Mouse (Mus musculus) retina, adult 2 months (tissue): ENCODE measurements at regions not wholly inside any gene's neighbourhood (a gene's known extent, or its start where the extent isn't known, plus 50 kb on each side); places are given as distances from the start of the nearest gene placed in this dataset.

Experiments used
- DNase-seq: peaks from one replicate; pipeline ENCODE4 v3.0.0-alpha.2; 2012; ENCODE audit warnings: low read depth, low spot score

GRCm38 (mm10) chr3:41234994-41235393 is 152.1 kb upstream of the Pgrmc2 start:
- no peak for DNase-seq

- DNase-seq, result no peak
Observed at GRCm38 (mm10) chr3:41234191-41234590, 151.3 kb upstream of the Pgrmc2 start.

DNA sequence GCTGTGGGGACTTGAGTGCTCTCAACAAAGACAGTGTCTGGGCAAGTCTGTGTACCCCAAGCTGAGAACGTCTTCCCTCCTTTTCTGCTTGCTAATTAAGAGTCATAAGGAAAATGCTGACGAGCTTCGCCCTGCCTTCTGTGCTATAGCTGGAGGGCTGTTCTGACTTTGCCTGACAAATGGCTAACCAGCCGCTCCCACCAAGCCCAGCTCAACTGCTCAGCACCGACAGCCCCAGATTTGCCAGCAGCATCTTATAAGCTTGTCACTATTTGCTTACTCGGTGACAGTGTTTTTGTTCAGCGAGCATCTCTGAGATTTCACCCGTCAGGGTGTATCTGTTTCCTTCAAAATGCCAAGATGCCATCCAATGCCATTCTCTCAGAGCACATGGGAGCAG is 150.6 kb upstream of the Pgrmc2 start:
- no peak for DNase-seq

DNA sequence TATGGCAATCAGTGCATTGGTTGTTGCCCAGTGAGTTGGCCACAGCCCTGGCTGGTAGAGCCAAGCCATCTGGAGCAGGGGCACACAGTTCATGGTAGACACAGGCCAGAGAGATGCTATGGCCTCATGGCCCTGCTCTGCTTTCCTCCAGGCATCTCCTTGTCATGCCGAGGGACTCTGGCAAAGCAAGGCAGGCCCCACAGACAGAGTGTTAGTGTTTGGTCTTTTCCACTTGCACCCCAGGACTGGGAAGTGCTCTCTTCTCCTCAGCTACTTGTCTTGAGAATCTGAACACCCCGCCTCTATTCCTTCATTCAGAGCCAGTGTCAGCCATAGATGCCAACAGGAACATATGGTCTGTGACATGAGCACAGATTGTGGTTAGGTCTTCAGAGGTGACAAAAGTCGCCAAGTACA is 148.1 kb upstream of the Pgrmc2 start:
- no peak for DNase-seq

DNA sequence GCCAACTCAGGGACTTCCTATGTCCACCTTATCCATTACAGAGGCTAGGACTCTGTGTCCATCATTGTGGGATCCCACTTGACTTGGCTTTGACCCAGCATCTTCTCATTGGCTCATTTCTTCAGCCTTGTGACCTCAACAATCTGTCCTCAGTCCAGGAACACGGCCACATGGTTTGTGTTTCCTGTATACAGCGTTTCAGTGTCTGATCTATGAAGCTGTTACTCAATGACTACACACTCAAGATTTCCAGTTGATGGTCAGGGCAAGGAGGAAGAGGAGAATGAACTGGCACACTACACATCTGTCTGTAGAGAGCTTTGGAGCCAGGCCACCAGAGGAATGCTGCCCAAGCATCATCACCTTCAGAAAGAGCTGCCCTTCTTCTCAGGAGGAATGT is 146.6 kb upstream of the Pgrmc2 start:
- no peak for DNase-seq

DNA sequence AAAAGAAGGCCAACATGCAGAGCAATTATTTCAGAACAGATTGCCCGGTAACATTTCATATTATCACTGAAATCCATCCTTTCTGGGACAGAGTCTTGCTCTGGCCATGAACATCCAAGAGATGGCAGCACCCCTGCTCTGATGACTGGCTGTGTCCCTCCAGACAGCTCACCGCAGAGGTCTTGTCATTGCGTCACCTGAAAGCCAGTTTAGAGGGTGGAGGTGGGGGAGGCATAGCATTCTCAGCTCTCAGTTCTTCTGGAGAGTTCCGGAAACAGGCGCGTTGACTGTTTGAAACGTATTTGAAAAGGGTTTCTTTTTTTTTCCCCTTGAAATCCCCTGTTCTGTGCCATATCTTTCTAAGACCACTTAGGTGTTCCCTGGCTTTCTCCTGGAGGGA is 145.7 kb upstream of the Pgrmc2 start:
- peak; percentile 11 for DNase-seq

DNA sequence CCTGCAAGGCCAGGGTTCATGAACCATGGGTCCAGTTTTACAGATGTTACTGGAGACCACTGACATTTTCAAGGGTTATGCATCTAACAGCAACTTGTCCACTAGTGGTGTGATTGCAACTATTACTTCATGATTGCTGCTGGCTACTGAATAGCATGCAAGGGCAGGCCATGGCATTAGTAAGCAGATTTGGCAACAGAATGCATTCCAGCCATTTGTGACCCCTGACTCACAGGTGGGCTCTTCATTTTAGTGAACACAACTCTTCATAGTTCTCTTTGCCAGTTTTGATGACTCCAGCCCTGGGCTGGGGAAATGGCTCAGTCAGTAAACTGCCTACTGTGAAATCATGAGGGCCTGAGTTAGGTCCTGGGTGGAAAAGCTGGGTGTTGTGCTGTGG is 137.9 kb upstream of the Pgrmc2 start:
- DNase-seq, result no peak

DNA sequence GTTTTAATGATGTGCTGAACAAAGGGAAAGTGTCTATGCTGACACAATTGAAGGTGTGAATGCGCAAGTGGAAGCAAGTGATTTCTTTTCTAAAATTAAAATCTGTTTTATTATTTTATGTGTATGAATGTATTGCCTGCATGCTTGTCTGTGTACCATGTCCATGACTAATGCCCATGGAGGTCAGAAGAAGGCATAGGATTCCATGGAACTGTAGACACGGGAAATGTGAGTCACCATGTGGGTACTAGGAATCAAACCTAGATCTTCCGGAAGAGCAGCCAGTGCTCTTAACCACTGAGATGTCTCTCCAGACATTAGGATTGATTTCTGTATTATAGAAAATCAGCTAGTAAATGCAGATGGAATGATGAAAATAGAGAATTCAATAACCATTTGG is 134.9 kb upstream of the Pgrmc2 start:
- no peak for DNase-seq

DNA sequence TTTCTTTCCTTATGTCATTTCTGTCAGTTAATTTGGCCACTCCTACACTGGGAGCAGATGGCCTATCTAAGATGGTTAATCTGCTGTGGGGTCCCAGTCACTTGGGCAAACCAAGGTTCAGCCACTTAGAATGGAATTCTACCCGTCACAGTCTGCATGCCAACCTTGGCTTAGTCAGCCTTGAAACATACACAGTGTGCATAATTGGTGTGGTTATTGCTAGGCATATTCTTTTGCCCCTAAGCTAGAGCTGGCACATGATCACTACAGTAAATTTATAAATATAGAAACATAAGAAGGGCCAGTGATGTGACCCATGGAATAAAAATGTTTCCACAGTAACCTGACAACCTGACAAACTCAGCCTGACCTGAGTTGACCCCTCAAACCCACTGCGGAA is 130.7 kb upstream of the Pgrmc2 start:
- DNase-seq, result no peak

DNA sequence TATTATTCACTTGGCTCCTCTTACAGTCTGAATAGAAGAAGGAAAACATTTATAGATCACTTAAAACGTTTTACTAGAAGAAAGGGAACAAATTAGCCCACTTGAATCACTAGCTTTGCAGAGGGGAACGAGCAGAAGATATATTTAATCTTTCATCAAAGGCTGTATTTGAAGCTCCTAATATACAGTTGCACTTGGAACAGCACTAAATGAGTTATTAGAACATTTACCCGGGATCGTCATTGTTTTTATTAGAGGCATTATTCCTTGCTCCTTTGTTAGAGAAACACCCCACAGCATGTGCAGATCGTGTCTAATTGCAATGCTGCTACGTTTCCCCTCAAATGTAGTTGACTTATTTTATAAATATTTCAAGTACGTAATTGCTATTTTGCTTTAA is 127.5 kb upstream of the Pgrmc2 start:
- DNase-seq, result no peak

GRCm38 (mm10) chr3:41202895-41203294 is 120.0 kb upstream of the Pgrmc2 start:
- DNase-seq, result no peak

DNA sequence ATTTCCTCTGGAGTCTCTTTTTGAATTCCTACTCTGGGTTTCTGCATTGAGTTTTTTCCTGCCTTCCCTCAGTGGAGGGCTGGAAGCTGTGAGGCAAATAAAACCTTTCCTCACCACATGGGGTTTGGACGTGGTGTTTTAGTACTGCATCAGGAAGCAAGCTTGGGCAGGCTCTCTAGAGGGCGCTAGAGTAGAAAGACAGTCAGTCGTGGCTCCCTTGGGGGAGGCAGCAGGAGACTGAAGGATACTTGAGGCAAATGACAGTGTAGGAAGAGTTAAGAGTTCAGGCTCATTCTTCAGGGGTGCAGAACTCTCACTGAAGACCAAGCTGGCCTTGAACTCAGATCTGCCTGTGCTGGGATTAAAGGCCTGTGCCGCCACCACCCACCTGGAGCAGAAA is 118.9 kb upstream of the Pgrmc2 start:
- no peak for DNase-seq

DNA sequence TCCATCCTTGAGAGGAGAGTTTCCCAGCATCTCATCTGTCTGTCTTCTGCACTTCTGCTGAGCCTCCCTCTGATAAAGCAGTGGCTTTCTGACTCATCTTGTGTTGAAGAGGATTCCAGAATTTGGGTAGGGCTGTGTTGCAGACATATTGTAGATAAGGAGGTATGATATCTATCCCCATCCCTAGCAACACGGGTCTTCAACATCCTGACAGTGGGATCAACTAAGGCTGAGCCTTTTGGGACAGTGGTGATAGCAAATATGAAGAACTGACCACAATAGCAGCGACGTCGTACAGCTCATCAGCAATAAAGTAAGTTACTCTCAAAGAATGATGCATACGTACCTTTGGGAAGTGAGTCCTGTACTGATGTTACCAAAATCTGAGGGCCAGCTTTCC is 117.2 kb upstream of the Pgrmc2 start:
- DNase-seq, result no peak

GRCm38 (mm10) chr3:41198216-41198976 is 115.5 kb upstream of the Pgrmc2 start:
- no peak for DNase-seq

DNA sequence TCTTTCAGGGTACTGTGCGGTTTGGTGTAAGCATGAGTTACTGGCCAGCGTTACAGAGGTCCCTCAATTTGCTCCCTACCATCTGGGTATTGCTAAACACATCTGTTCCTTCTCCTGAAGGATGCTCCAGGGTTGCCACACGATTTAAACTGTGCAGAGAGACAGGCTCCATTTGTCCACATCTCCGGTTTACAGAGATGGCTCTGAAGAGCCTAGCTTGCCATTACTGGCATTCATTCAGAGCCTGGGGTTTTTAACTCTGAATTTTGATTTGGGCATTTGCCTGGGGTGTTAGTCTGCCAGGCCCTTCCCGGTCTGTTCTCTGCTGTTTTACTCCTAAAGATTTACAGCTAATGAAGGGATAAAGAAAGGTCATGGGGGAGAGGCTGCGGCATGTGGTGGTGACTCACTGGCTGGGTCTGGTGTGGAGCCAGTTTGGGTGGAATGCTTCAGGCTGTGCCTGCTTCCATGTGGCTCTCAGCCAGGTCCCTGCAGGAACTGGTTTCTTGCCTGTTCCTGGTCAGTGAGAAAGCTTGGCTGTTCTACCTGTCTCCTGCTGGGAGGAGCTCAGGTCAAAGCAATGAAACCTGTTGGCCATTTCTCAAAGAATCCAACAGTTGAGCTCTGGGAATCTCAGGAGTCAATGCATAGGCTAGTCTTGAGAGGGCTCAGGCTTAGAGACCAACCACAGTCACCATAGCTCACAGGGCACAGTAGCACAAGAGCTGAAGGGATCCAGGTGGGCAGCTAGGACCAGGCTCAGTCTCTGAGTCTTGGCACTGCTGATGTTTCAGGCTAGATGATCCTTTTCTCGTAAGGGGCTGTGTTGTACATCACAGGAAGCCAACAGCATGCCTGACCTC is 112.5 kb upstream of the Pgrmc2 start:
- no peak for DNase-seq

DNA sequence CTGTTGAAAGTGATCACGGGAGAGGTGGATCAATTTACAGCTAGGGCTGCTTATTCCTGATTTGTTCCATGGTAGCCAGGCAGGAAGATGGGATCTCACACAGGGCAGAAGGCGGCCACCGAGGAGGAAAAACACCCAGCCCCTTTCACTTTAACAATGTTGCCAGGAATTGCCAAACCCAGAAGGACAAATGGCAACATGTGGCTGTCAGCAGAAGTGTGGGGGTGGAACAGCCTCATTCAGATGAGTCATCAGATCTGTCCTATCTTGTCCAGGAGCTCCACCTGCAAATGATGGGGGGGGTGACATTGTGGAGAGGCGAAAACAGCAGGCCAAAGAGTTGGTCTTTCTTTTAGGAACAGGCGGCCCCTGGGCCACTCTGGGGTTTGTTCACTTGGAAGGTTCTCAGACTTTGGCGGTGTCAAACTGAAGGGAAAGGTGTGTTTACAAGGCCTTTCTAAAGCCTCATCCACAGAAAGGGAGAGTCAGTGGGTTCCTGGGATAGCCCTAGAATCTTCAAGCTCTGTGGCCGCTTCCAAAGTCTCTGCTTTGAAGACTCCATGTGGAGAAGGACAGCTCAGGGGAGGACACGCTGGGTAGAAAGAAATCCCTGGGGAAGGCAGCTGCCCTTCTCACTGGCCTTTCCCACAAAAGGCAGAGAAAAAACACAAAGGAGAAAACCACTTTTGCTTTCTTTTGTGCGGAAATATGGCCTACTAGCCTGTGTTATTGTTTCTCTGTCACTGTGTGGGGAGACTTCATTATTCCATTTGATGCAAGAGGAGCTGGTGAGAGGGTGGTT is 111.7 kb upstream of the Pgrmc2 start:
- DNase-seq, result no peak

GRCm38 (mm10) chr3:41185305-41186097 is 102.7 kb upstream of the Pgrmc2 start:
- no peak for DNase-seq

DNA sequence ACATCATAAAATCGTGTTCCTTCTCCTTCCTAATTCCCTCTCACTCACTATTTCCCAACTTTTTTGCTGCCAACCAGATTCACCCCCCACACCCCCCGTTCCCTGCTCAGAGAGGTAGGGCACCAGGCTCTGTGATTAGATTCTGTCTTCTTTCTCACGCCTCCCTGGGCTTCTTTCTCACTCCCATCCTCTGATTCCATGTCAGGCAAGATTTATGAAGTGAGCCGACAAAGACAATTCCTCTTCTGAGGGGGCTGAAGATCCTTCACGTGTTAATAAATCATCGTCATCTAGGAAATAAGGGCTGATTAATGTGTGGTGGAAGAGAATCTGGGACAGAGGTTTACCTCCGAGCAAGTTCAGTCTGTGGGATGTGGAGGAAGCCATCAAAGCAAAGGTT is 101.5 kb upstream of the Pgrmc2 start:
- DNase-seq, result no peak

- DNase-seq, result no peak
Observed at GRCm38 (mm10) chr3:41182900-41183595, 100.2 kb upstream of the Pgrmc2 start.

GRCm38 (mm10) chr3:41182036-41182899 is 99.4 kb upstream of the Pgrmc2 start:
- peak; percentile 54 for DNase-seq
